Mouse (Mus musculus) heart, embryonic 13.5 days (tissue): Measurements from ENCODE around the gene Tchp. TPM values are rescaled to one million over a fixed set of nuclear protein-coding genes. Genes with fewer than 3 reads are reported as not detected.
A peak's percentile ranks its signal among the peaks of the same experiment; 100 is the strongest.

Source experiments
- ATAC-seq: fragments of 200-750 bp; cut with Nextera tagmentation; 2 replicates; pipeline ENCODE4 v1.8.0; 2017; ENCODE audit warnings: moderate TSS enrichment; ENCODE audit not compliant: insufficient number of reproducible peaks, low FRiP score, low TSS enrichment; ENCODE audit errors: extremely low read depth
- H3K27ac ChIP-seq: fragments of 300-500 bp; sonication (generic); replicated peaks from 2 replicates; pipeline ENCODE4 v1.5.1; 2015; ENCODE audit warnings: moderate library complexity, mild to moderate bottlenecking, inconsistent platforms
- H3K27me3 ChIP-seq: fragments of 300-500 bp; sonication (generic); replicated peaks from 2 replicates; pipeline ENCODE4 v1.6.1; 2015; ENCODE audit warnings: mild to moderate bottlenecking, inconsistent platforms
- H3K36me3 ChIP-seq: fragments of 300-500 bp; sonication (generic); 2 replicates; pipeline ENCODE4 v1.6.1; 2015; ENCODE audit warnings: mild to moderate bottlenecking, inconsistent platforms
- H3K4me1 ChIP-seq: fragments of 300-500 bp; sonication (generic); 2 replicates; pipeline ENCODE4 v1.6.1; 2015; ENCODE audit warnings: inconsistent platforms
- H3K4me2 ChIP-seq: fragments of 300-500 bp; sonication (generic); 2 replicates; pipeline ENCODE4 v1.6.1; 2015; ENCODE audit warnings: inconsistent platforms, mild to moderate bottlenecking, moderate library complexity
- H3K4me3 ChIP-seq: fragments of 300-500 bp; sonication (generic); 2 replicates; pipeline ENCODE4 v1.5.1; 2015; ENCODE audit warnings: moderate library complexity, mild to moderate bottlenecking, inconsistent platforms
- H3K9ac ChIP-seq: fragments of 300-500 bp; sonication (generic); 2 replicates; pipeline ENCODE4 v1.6.1; 2015; ENCODE audit warnings: inconsistent platforms, mild to moderate bottlenecking, moderate library complexity
- H3K9me3 ChIP-seq: fragments of 300-500 bp; sonication (generic); 2 replicates; pipeline ENCODE4 v1.6.1; 2016; ENCODE audit warnings: inconsistent platforms
- WGBS: fragments of 180-500 bp; shearing (Covaris S2); methylation state at CpG from one replicate; pipeline ENCODE4 v1.1.7; 2015; ENCODE audit warnings: mixed read lengths; 5-methylcytosine and 5-hydroxymethylcytosine counted together
- polyA plus RNA-seq: library from polyadenylated mRNA; unstranded; fragments of >200 nt; fragmentation: Nextera tagmentation; extraction: Ambion mirVana; gene quantifications from 2 replicates; pipeline ENCODE4 v1.2.1, GENCODE M21; 2015

Gene Tchp
- polyA plus RNA-seq, 1 experiment from 2014 or later = 8.1 TPM

GRCm38 (mm10) chr5:114742998-114743696 lies 35.6 kb downstream of the Tchp start:
- Histone ChIP-seq H3K27me3 (no peaks in the 10 kb centered on the region), H3K4me1 (peaks cover 54% of the 10 kb centered on the region), H3K4me2 (no peak overlapping the region), H3K27ac (peak overlapping the region; percentile 62), H3K4me3 (no peak overlapping the region), H3K36me3 (peaks cover 91% of the 10 kb centered on the region), H3K9me3 (no peaks in the 10 kb centered on the region), H3K9ac (no peak overlapping the region)
- WGBS = 69% methylated on average over 13 of the region's 13 CpGs
- ATAC-seq = no peak

GRCm38 (mm10) chr5:114743697-114744090 lies 36.1 kb downstream of the Tchp start:
- no peak overlapping the region for H3K4me2 ChIP-seq
- H3K4me3 ChIP-seq = no peak overlapping the region
- WGBS = 65% methylated on average over 8 of the region's 8 CpGs
- no peak for ATAC-seq
- H3K9ac ChIP-seq = 0 out of 2 replicates have a peak overlapping the region, but pooled peaks have one; percentile 1
- H3K27ac ChIP-seq = peak overlapping the region; percentile 62
- H3K36me3 ChIP-seq = peaks cover 91% of the 10 kb centered on the region
- H3K27me3 ChIP-seq = no peaks in the 10 kb centered on the region
- H3K4me1 ChIP-seq = peaks cover 48% of the 10 kb centered on the region
- H3K9me3 ChIP-seq = no peaks in the 10 kb centered on the region

- H3K4me3 ChIP-seq = no peak overlapping the region
- H3K4me1 ChIP-seq = peaks cover 32% of the 10 kb centered on the region
- no peak overlapping the region for H3K27ac ChIP-seq
- WGBS = 89% methylated on average over 5 of the region's 5 CpGs
- no peak overlapping the region for H3K9ac ChIP-seq
- ATAC-seq = no peak
- no peak overlapping the region for H3K4me2 ChIP-seq
- no peaks in the 10 kb centered on the region for H3K9me3 ChIP-seq
- H3K36me3 ChIP-seq = peaks cover 92% of the 10 kb centered on the region
- no peaks in the 10 kb centered on the region for H3K27me3 ChIP-seq
Measured at GRCm38 (mm10) chr5:114745581-114745980, 38.0 kb downstream of the Tchp start.

- Histone ChIP-seq H3K9me3 (no peaks in the 10 kb centered on the region), H3K36me3 (peaks cover 98% of the 10 kb centered on the region), H3K4me3 (no peak overlapping the region), H3K27me3 (no peaks in the 10 kb centered on the region), H3K9ac (no peak overlapping the region), H3K4me1 (peaks cover 30% of the 10 kb centered on the region), H3K27ac (no peak overlapping the region), H3K4me2 (no peak overlapping the region)
- ATAC-seq = no peak
- WGBS = 84% methylated on average over 4 of the region's 4 CpGs
Measured at GRCm38 (mm10) chr5:114746886-114747285, 39.3 kb downstream of the Tchp start.

- no peak for ATAC-seq
- no peak overlapping the region for H3K9ac ChIP-seq
- H3K36me3 ChIP-seq = peaks cover 98% of the 10 kb centered on the region
- H3K4me1 ChIP-seq = peaks cover 27% of the 10 kb centered on the region
- no peaks in the 10 kb centered on the region for H3K27me3 ChIP-seq
- no peak overlapping the region for H3K4me3 ChIP-seq
- H3K9me3 ChIP-seq = no peaks in the 10 kb centered on the region
- H3K4me2 ChIP-seq = no peak overlapping the region
- H3K27ac ChIP-seq = no peak overlapping the region
- WGBS = 89% methylated on average over 5 of the region's 5 CpGs
Measured at GRCm38 (mm10) chr5:114747521-114747920, 40.0 kb downstream of the Tchp start.

- WGBS = 85% methylated on average over 10 of the region's 10 CpGs
- ATAC-seq = no peak
Measured at GRCm38 (mm10) chr5:114750325-114750724, 42.8 kb downstream of the Tchp start.

GRCm38 (mm10) chr5:114752397-114752796 lies 44.8 kb downstream of the Tchp start:
- no peak overlapping the region for H3K27ac ChIP-seq
- no peaks in the 10 kb centered on the region for H3K27me3 ChIP-seq
- H3K4me1 ChIP-seq = no peaks in the 10 kb centered on the region
- ATAC-seq = no peak
- H3K36me3 ChIP-seq = peaks cover 99% of the 10 kb centered on the region
- no peak overlapping the region for H3K4me3 ChIP-seq
- 86% methylated on average over 10 of the region's 10 CpGs for WGBS
- H3K9ac ChIP-seq = no peak overlapping the region
- H3K9me3 ChIP-seq = no peaks in the 10 kb centered on the region
- H3K4me2 ChIP-seq = no peak overlapping the region

More at GRCm38 (mm10) chr5:114750325-114750724, 42.8 kb downstream of the Tchp start:
- Histone ChIP-seq H3K4me2 (no peak overlapping the region), H3K4me1 (peaks cover 5% of the 10 kb centered on the region; the same call in 1 of the 2 replicates), H3K27me3 (no peaks in the 10 kb centered on the region), H3K27ac (no peak overlapping the region), H3K4me3 (no peak overlapping the region), H3K36me3 (peaks cover 98% of the 10 kb centered on the region), H3K9me3 (no peaks in the 10 kb centered on the region), H3K9ac (no peak overlapping the region)

GRCm38 (mm10) chr5:114753384-114753783 lies 45.8 kb downstream of the Tchp start:
- no peaks in the 10 kb centered on the region for H3K4me1 ChIP-seq
- no peaks in the 10 kb centered on the region for H3K27me3 ChIP-seq
- 90% methylated on average over 12 of the region's 12 CpGs for WGBS
- H3K4me3 ChIP-seq = no peak overlapping the region
- H3K9ac ChIP-seq = no peak overlapping the region
- H3K9me3 ChIP-seq = no peaks in the 10 kb centered on the region
- no peak for ATAC-seq
- peaks cover 94% of the 10 kb centered on the region for H3K36me3 ChIP-seq
- no peak overlapping the region for H3K27ac ChIP-seq
- no peak overlapping the region for H3K4me2 ChIP-seq

GRCm38 (mm10) chr5:114759536-114760090 lies 52.1 kb downstream of the Tchp start:
- peaks cover 12% of the 10 kb centered on the region for H3K4me1 ChIP-seq
- no peak overlapping the region for H3K4me3 ChIP-seq
- H3K9me3 ChIP-seq = no peaks in the 10 kb centered on the region
- no peaks in the 10 kb centered on the region for H3K27me3 ChIP-seq
- ATAC-seq = no peak
- no peak overlapping the region for H3K9ac ChIP-seq
- 86% methylated on average over 5 of the region's 5 CpGs for WGBS
- peaks cover 90% of the 10 kb centered on the region for H3K36me3 ChIP-seq
- H3K27ac ChIP-seq = no peak overlapping the region
- H3K4me2 ChIP-seq = no peak overlapping the region

- ATAC-seq = no peak
- Histone ChIP-seq H3K27ac (0 out of 2 replicates have a peak overlapping the region, but pooled peaks have one; percentile 1), H3K4me1 (peaks cover 16% of the 10 kb centered on the region), H3K4me3 (no peak overlapping the region), H3K9me3 (no peaks in the 10 kb centered on the region), H3K36me3 (peaks cover 89% of the 10 kb centered on the region), H3K9ac (no peak overlapping the region), H3K4me2 (no peak overlapping the region), H3K27me3 (no peaks in the 10 kb centered on the region)
- 38% methylated on average over 8 of the region's 8 CpGs for WGBS
Measured at GRCm38 (mm10) chr5:114761980-114762379, 54.4 kb downstream of the Tchp start.

- Histone ChIP-seq H3K27ac (no peak overlapping the region), H3K4me1 (peaks cover 17% of the 10 kb centered on the region), H3K9ac (no peak overlapping the region), H3K9me3 (no peaks in the 10 kb centered on the region), H3K36me3 (peaks cover 69% of the 10 kb centered on the region), H3K4me3 (no peak overlapping the region), H3K27me3 (no peaks in the 10 kb centered on the region), H3K4me2 (no peak overlapping the region)
- 92% methylated on average over 18 of the region's 18 CpGs for WGBS
- no peak for ATAC-seq
Measured at GRCm38 (mm10) chr5:114764812-114765735, 57.5 kb downstream of the Tchp start.
